Mouse (Mus musculus) heart, adult 2 months (tissue): ENCODE measurements around the gene Nrxn2.

ENCODE experiments used
- EP300 ChIP-seq: fragments of 200-500 bp; IDR thresholded peaks from 2 replicates; pipeline ENCODE4 v1.6.1; 2011; ENCODE audit warnings: low read depth, low read length, control low read depth; ENCODE audit not compliant: insufficient read depth
- POLR2A ChIP-seq: fragments of 200-500 bp; IDR thresholded peaks from 2 replicates; pipeline ENCODE4 v1.6.1; 2011; ENCODE audit warnings: mild to moderate bottlenecking, low read depth, low read length, control low read depth; ENCODE audit not compliant: insufficient read depth

- TF ChIP-seq POLR2A (no peak), EP300 (no peak)
These were observed 9.8 kb upstream of the Nrxn2 start for GRCm38 (mm10) chr19:6408749-6409148.
